Mouse (Mus musculus): ENCODE results near the gene Atxn2l. TPM values are rescaled to one million over a fixed set of nuclear protein-coding genes. Genes with fewer than 3 reads are reported as not detected.
"Not testable (repeated sequence)": the region's sequence is repeated elsewhere in the genome, so short reads cannot be mapped to it uniquely, and the experiment has no call there.

Gene Atxn2l
- total RNA-seq, 2 experiments from 2014 or later: 32.8 to 34.0 TPM

DNA sequence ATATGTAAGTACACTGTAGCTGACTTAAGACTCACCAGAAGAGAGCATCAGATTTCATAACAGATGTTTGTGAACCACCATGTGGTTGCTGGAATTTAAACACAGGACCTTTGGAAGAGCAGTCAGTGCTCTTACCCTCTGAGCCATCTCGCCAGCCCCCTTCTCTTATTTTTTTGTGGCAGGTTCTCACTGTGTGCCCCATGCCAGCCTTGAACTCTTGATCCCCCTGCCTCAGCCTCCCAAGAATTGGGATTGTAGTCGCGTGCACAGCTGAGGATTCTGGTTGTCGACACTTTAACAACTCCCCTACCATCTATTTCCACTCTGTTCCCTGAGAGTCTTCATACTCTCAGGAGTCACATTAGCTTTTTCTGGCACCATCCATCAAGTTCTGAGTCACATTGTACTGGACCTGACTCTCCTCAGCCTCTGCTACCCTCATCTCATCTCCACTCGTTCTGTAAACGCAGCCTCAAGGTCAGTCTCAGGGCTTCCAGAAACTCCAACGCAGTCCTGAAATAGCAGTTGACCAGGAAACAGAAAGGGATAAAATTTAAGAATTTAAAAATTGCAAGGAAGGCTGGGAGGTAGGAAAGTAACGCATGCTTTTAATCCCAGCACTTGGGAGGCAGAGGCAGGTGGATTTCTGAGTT lies 4.0 kb upstream of the Atxn2l start:
- intact Hi-C loops (cut with DNase I): loop anchor here (10.0 kb wide), 1 partner anchor 188 kb away; the partner anchor contains the start of genes Bola2 and Slx1b
- TF ChIP-seq CTCF (IDR thresholded peaks at IDR 0.05): no peak
- H3K4me3 ChIP-seq: no peak overlapping the region
- no peak overlapping the region for H3K27ac ChIP-seq
- no peak for DNase-seq

DNA sequence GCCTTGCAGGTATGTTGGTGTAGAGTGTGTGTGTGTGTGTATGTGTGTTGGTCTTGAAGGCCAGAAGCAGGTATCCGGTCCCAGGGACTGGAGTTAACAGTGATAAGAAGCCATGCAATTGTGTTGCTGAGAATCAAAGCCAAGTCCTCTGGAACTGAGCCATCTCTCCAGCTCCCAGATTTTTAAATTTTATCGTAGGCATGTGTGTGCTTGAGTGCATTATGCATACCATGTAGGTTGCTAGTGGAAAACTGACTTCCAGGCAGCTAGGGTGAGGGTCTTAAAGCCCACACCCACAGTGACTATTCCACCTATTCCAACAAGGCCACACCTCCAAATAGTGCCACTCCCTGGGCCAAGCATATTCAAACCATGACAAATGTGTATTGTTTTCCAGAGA lies 1.7 kb upstream of the Atxn2l start:
- DNase-seq: no peak
- Histone ChIP-seq H3K4me3 (no peak overlapping the region), H3K27ac (no peak overlapping the region)
- no peak for TF ChIP-seq CTCF (IDR thresholded peaks at IDR 0.05)
- intact Hi-C loops (cut with DNase I): loop anchor here (10.0 kb wide), 1 partner anchor 190 kb away; the partner anchor contains the start of genes Bola2 and Slx1b

GRCm38 (mm10) chr7:126502751-126503150 lies 486 bp downstream of the Atxn2l start:
- Histone ChIP-seq H3K4me3 (peak overlapping the region; percentile 81), H3K27ac (peak overlapping the region; percentile 98)
- no peak for DNase-seq
- intact Hi-C loops (cut with DNase I): loop anchor here (2.0 to 10.0 kb wide), 2 partner anchors 16 to 192 kb away; partner anchors contain the start of genes Bola2, Slx1b and Tufm
- TF ChIP-seq CTCF (IDR thresholded peaks at IDR 0.05): no peak

GRCm38 (mm10) chr7:126502023-126502741 lies 1.1 kb downstream of the Atxn2l start:
- DNase-seq: peak; percentile 94
- H3K27ac ChIP-seq: peak overlapping the region; percentile 98
- H3K4me3 ChIP-seq: peak overlapping the region; percentile 81
- no peak for TF ChIP-seq CTCF (IDR thresholded peaks at IDR 0.05)
- intact Hi-C loops (cut with DNase I): loop anchor here (2.0 to 10.0 kb wide), 2 partner anchors 15 to 193 kb away; partner anchors contain the start of genes Bola2, Slx1b and Tufm

DNA sequence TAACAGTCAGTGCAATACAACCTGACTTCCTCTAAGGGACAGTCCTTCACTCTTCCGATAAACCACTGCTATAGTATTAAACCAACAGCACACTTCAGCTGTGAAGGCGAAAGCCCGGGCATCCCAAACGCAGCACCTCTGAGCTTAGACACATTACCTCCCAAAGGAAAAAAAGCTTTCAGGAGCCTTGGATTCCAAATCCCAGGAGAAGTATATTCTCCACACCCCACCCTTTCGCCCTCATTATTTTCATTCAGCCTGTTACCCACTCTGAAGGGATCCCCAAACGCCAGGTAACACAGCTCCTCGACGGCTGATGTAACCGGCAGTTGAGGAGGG lies 1.6 kb downstream of the Atxn2l start:
- Histone ChIP-seq H3K27ac (peak overlapping the region; percentile 98), H3K4me3 (peak overlapping the region; percentile 81)
- no peak for DNase-seq
- TF ChIP-seq CTCF (IDR thresholded peaks at IDR 0.05): no peak
- intact Hi-C loops (cut with DNase I): loop anchor here (2.0 to 10.0 kb wide), 2 partner anchors 15 to 193 kb away; partner anchors contain the start of genes Bola2, Slx1b and Tufm

GRCm38 (mm10) chr7:126499416-126499815 lies 3.8 kb downstream of the Atxn2l start:
- TF ChIP-seq CTCF (IDR thresholded peaks at IDR 0.05): no peak
- H3K4me3 ChIP-seq: no peak overlapping the region
- intact Hi-C loops (cut with DNase I): no loop called here
- no peak for DNase-seq
- no peak overlapping the region for H3K27ac ChIP-seq

- TF ChIP-seq CTCF (IDR thresholded peaks at IDR 0.05): no peak
- Histone ChIP-seq H3K4me3 (no peak overlapping the region), H3K27ac (no peak overlapping the region)
- no peak for DNase-seq
- intact Hi-C loops (cut with DNase I): no loop called here
These were observed 5.3 kb downstream of the Atxn2l start for GRCm38 (mm10) chr7:126497966-126498365.

DNA sequence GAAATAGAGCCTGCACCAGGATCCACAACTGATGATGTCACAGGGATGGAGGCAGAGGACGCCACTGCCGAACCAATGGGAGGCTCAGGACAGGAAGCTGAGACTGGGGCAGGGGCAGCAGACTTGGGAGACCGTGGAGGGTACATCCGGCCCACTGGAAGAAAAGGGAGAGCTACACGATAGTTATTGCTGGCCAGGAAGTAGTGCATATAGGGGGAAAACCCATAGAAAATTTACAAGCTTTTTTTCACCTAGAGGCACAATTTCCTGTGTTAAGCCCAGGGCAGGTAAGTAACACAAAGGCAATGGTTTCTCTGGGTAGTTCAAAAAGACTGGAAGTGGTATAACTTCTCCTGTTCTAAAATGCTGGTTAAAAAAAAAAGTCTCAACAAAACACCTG lies 6.8 kb downstream of the Atxn2l start:
- DNase-seq: no peak
- intact Hi-C loops (cut with DNase I): no loop called here
- Histone ChIP-seq H3K27ac (no peak overlapping the region), H3K4me3 (no peak overlapping the region)
- no peak for TF ChIP-seq CTCF (IDR thresholded peaks at IDR 0.05)

GRCm38 (mm10) chr7:126494120-126494519 lies 9.1 kb downstream of the Atxn2l start:
- TF ChIP-seq CTCF (IDR thresholded peaks at IDR 0.05): no peak
- DNase-seq: no peak
- no peak overlapping the region for H3K4me3 ChIP-seq
- intact Hi-C loops (cut with DNase I): no loop called here
- H3K27ac ChIP-seq: no peak overlapping the region

DNA sequence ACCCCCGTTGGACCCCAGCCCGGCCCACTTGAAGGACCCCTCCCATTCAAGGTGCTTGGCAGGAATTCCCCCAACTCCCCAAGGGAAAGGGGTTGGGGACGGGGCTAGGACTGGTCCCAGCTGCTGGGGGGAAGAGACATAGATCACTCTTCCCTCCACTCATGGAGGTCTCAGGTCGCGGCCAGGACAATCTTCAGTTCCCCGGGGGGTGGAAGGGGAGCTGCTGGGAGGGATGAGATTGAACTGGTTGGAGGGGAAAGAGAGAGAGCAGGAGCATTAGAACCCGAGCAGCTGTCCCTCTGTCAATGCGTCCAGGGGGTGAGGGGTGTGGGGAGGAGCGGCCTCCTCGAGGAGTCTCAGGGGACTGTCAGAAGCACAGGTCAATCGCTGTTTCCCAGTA lies 11.3 kb downstream of the Atxn2l start:
- Histone ChIP-seq H3K27ac (no peak overlapping the region), H3K4me3 (no peak overlapping the region)
- intact Hi-C loops (cut with DNase I): no loop called here
- no peak for TF ChIP-seq CTCF (IDR thresholded peaks at IDR 0.05)
- DNase-seq: no peak

DNA sequence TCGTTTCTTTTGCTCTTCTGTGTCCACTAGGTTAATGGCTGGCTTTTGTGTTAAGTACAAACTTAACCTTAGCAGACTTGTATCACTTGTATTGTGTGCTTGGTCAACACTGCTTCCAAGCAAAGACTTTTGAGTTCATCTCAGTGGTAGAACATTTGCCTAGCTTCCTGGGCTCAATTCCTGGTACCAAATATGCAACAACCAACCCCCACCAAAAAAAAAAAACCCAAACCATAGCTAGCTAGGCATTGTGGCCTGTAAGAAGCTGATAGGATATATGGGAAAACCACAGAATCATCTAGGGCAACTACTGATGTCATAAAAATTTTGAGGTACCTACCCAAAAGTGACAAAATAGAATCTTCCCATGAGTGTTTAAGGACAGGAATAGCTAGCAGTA lies 12.2 kb downstream of the Atxn2l start:
- no peak for DNase-seq
- intact Hi-C loops (cut with DNase I): no loop called here
- Histone ChIP-seq H3K27ac (no peak overlapping the region), H3K4me3 (no peak overlapping the region)
- TF ChIP-seq CTCF (IDR thresholded peaks at IDR 0.05): no peak

- Histone ChIP-seq H3K4me3 (peak overlapping the region; percentile 89), H3K27ac (peak overlapping the region; percentile 90)
- DNase-seq: not testable (repeated sequence)
- intact Hi-C loops (cut with DNase I): loop anchor here (2.0 to 5.0 kb wide), 2 partner anchors 15 to 94 kb away; partner anchors contain the start of genes Apobr and Atxn2l
These were observed 15.4 kb downstream of the Atxn2l start for GRCm38 (mm10) chr7:126487617-126488385.

All from gastrocnemius, adult 2 months (tissue).